Mouse (Mus musculus) granulocyte monocyte progenitor cell, adult 5-6 weeks (primary cell): Measurements from ENCODE around the gene Msi2. TPM values are rescaled to one million over a fixed set of nuclear protein-coding genes. Genes with fewer than 3 reads are reported as not detected.

Experiments used
- ATAC-seq: replicated peaks from 2 replicates; pipeline ENCODE4 v1.8.0; 2016; ENCODE audit warnings: mild to moderate bottlenecking, moderate TSS enrichment, inconsistent platforms; ENCODE audit not compliant: poor library complexity, severe bottlenecking
- total RNA-seq, 2 experiments: library from RNA; stranded (forward) in 1 of 2; stranded (reverse) in 1 of 2; fragments of 200-712, 200-1000 nt in 1 of 2; fragments of >200 nt in 1 of 2; fragmentation: Nextera tagmentation in 1 of 2; gene quantifications; 2 replicates each; pipeline ENCODE4 v1.2.3; 2014 to 2017

Gene Msi2
- total RNA-seq, 2 experiments from 2014 or later: 34.7 to 39.6 TPM

DNA sequence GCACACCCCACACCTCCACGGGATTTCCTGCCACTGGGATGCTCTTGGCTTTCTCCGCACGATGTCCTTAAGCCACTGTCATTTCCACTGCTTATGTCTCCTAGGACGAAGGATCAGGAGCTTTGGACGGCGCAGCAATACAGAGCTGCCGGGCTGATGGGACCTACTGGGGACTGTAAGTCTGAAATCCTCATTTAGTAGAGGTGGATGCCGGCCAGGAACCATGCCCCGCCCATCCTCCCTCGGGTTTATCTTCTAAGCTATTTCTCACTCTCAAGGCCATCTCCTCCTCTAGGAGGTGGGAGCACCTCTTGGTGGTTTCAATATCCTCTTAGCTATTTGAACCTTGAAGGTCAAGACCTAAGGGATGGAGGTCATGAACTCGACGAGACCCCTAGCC lies 362.3 kb downstream of the Msi2 start:
- ATAC-seq: no peak

DNA sequence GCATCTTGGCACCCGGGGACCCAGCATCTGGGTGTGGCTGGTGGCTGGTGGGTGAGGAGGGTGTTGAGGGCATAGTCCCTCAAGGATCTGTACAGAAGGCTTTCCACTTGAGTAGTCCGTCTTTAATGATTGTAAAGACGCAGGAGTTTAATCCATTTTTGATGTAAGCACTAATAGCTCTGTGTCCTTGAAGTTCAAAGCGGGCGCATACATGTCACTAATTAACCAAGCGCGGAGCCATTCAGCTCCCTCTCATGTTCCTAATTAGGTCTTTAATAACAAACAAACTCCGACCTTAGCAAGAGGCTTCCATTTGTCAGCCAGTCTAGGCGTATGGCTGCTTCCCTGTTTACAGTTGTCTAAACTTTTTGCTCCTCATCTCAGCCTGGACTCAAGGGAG lies 363.5 kb downstream of the Msi2 start:
- no peak for ATAC-seq

DNA sequence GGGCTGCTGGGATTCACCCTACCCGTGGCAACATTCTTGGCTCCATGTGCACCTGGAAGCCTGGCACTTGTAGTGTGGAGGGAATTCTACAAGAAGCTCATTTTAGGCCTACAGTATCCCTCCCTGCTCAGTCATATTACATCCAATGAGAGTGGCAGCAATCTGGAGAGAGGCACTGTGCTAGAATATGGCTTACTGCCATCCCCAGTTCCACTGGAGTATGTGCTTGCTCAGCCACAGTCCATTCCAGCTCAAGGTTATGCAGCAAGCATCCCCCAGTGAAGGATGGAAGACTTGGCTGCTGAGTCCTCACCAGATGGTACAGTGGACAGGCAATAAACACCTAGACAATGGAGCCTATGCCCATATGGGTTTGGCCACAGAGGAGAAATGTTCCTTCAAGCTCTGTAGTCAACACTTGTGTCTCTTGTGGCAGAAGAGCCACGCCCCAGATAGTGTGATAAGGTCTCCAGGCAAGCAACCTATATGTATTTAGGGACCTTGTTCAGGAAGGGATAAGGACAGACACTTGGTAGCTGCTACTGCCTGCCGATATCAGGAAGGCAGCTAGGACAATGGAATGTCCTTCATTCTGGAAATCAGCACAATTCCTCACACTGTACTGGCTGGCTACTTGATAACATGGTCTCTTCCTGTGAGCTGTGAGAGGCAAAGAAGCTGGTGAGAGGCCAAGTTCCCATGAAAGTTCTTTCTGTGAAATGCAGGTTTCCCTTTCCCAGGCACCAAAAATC lies 366.4 kb downstream of the Msi2 start:
- no peak for ATAC-seq

DNA sequence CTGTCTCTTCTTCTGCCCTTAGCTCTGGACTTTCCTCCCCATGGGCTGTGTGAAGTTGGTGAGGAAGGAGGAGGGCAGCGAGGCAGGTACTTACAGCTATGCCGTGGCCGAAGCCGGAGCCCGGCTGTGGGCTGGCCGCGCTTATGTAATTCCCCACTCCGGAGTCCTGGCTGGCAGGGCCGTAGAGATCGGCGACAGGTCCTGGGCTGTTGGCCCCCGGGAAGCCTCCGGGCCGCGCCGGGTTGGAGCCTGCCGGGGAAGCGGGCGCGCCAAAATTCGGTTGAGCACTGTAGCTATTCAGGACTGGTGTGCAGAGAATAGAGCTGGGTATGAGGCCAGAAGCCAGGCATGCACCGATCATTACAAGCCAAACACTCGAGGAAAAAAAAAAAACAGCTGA lies 369.6 kb downstream of the Msi2 start:
- no peak for ATAC-seq

DNA sequence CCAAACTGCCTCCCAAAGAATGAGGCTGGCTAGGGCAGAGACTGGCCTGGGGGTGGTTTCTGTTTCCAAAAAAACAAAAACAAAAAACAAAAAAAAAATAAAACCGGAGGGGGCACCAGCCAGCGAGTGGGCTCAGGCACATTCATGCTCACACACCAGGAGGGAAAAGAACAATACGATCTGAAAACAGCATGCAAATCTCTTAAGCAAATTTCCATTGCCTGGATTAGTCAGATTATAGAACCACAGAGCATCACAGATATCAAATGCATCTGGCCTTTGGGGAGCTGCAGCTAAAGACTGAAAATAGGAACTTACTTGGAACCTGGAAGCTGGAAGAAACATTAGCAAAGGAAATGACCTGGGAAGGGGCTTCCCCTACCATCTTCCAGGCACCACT lies 370.3 kb downstream of the Msi2 start:
- ATAC-seq: no peak

DNA sequence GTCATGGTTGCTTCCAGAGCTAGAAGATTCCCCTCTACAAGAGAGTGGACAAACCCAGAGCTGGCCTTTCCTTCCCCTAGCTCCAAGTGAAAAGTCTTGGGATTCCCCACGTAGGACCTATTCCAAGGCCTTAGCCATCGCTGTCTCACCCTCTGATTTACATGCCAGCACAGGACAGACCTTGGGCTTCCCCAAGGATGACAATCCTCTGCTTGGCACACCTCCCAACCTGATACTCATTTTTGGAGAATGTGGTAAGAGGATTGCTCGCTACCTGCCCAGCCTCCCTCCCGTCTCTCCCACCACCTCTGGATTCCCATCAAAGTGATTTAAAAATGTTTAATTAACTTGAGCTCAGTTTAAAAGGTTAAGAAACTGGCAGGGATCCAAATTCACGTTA lies 372.2 kb downstream of the Msi2 start:
- no peak for ATAC-seq

DNA sequence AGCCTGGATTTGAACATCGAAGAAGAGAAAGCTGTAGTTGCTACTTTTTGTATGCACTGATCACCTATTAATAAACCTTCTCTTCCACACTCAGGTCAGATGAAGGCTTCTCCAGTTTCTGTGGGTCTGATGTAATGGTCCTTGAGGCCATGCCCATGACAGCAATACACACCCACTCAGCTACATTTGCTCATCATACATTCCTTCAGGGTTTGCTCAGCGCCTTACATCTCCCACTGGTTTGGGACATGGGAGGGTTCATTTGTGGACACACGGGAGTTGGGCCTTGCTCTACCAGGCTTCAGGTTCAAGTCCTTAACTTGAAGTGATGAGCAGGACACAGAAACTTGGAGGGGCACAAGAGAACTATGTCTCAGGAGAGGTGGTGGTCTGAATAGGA lies 380.4 kb downstream of the Msi2 start:
- no peak for ATAC-seq

DNA sequence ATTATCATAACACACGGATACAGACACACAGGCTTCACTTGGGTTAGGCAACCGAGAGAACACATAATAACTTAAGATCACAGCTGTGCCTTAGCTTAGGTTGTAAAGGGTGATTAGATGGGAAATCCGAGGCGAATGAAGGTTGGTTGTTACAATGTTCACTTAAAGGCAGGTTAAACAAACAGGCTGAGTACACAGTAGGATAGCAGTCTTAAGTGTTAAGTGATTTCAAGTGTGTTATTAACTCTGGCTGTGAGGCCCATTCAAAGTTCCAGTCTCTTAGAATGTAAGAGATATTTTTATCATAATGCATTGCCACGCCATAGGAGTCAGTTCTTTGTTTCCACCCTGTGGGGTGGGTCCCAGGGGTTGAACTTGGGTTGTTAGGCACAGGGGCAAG lies 383.4 kb downstream of the Msi2 start:
- ATAC-seq: no peak

DNA sequence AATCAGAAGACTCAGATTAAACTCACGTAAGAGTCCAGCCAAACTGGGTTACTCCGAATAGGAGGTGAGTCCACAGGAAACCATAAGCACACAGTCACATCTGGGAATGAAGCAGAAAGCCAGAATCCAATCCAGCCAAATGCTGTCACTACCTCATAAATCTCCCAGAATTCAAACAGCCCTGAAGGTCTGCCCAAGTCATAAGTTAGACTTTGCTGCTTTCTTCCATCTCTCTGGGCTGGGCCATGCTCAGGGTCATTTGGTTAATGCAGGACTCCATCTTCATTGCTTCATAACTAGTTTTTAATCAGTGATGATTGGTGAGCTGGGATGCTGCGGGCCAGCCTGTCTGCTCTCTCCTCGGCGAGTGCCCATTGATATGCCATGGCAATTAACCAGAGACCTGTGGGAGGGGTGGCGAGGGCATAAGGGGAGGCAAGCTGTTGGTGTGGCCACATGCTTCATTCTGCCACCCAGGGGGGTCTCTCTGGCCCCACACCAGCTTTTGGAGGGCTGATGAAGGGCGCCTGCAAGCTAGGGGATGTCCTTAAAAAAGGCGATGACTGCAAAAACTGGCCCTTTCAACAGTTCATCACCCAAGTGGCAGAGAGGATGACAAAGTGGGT lies 385.9 kb downstream of the Msi2 start:
- no peak for ATAC-seq

DNA sequence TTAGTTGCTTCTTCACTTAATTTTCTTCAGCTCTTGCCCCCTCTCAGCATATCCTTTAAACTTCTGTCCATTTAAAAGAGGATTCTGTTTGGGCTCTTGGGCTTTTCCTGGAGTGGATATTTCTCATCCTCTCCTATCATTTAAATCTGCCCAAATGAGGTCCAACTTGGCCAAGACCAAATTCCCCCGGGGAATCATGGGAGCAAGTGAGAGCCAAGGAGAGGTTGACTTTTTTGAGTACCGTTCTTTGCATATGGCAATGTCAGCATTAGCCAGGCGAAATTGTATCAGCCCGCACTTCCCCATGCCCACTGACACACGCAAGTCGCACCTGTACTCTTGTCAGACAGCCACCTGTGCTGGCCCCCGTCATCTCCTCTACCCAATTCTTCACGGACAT lies 386.6 kb downstream of the Msi2 start:
- ATAC-seq: no peak

DNA sequence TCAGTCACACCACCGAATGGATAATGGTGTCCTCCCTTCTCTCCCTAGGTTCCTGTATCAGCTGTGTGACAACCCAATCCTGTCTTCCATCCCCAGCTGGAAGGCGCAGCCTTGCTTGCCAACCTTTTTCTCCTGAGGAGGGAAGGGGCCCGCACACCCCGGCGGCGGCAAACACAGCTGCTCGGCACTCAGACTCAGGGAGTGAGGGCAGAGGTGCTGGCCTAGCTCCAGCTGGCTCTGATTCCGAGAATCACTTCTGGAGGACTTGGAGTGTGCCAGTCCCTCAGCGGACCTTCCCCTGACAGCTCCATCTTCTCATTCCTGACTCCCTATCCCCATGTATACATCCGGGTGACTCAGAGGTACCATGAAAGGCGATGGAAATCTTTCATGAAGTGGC lies 387.5 kb downstream of the Msi2 start:
- no peak for ATAC-seq

DNA sequence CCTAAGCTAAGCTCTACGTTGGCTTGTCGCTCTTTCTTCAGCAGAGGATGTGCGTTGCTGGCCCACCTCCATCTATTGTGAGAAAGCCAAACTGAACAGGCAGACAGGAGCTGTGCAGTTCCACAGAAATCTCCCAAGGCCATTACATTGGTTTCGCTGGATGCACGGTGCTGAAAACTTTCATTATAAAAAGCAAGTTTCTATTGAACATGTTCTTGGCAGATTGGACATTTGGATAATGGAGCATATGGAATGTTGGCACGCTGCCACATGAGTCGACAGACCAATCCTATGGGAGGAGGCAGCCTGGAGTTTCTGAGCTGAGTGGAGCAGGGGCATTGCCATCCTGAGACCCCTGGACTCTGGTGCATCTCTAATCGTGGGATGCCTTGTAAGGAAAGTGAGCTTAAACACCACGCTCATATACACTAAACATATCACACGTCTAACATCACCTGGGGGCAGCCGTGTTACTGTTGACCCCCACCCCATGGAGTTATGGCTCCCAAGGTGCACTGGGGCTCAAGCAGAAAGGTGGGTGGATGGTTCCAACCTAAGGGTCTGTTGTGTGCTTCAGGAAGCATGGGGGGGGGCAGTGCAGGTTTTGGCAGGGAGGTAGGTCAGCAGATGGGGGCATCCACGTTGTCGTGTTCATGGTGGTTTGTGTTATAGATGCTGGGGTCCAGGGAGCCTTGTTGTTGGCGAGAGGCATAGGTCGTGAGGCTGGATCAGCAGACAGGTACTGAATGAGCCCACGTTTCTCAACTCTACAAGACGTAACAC lies 389.3 kb downstream of the Msi2 start:
- ATAC-seq: no peak

DNA sequence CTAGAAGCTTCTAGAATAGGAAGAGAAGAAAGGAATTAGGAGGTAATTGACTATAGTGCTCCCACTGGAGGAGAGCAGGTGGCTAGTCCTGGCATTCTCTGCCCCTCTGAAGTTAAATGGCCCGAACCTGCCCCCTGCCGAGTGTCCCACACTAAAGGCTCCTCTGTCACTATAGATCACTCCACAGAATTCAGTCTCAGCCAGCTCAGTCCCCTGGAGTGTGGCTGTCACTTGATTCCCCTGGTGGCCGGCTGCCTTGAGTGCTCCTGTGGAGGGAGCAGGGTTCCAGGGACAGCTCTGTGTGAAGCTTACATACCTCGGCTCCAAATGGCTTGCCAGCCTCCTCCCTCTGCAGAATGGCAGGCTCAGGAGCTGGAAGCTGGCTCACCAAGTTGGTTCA lies 391.3 kb downstream of the Msi2 start:
- ATAC-seq: no peak

DNA sequence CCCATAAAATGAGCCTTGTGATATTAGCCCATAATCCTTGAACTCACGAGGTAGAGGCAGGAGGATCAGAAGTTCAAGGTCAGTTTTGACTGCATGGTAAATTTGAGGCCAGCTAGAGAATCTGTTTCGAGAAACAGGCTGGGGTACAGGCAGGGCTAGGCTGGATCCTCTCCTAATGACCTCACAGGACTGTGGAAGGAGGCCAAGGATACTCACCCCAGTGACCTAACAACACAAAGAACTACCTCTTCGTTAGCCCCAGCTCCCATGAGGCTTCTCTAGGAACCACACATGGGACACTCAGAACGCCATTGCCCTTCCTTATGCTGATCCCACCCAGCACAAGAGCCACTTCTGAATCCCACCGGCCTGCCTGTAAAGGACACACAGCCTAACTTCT lies 399.5 kb downstream of the Msi2 start:
- no peak for ATAC-seq

DNA sequence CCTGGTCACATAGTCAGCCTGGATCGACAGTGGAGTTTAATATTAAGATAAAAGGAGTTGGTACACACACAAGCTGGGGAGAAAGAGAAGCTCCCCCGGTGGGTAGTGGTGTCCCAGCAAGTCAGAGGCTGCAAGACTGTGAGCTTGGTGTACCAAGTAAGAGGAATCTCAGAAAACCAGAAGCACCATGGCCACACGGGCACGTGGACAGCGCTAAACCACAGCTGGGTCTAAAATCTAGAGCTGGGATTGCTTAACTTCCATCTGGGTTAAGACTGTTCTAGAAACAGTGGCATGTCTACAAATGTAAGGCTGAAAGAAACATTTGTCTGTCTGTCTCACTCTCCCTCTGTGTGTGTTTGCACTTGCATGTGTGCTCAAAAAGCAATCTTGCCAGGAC lies 402.9 kb downstream of the Msi2 start:
- peak; percentile 78 for ATAC-seq

DNA sequence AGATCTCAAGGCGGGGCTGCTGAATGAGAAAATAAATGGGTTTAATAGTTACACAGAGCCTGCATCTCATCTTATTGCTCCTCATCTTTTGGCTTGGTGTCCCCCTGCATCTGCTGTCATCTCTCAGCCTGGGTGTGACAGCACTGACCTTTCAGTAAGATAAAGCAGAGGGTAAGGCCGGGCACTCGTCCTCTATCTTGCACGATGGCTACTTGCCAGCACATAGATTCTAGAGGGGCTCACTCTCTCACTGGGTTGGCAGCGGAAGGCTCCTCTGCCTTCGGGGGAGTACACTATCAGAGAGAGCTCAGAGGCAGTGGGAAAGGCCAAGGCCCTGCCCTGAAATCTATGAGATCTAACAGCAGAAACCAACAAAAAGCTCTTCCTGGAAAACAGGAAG lies 403.8 kb downstream of the Msi2 start:
- no peak for ATAC-seq

DNA sequence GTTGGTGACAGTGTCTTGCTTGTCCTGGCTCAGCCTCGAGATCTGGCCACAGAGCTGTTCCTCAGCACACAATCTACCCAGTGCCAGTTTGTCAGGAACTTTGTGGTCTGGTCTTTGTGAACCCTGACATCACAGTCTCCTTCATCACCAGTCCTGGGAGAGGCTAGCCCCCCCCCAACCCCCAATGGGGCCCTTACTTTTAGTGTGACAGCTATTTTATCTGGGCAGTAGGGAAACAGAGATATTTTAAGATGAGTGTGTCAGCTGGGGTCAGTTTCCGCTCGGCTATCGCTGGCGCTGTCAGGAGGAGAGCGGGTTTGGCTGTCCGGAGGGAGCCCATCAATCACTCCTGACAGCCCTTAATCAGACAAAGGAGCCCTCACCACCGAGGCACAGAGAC lies 404.8 kb downstream of the Msi2 start:
- no peak for ATAC-seq

DNA sequence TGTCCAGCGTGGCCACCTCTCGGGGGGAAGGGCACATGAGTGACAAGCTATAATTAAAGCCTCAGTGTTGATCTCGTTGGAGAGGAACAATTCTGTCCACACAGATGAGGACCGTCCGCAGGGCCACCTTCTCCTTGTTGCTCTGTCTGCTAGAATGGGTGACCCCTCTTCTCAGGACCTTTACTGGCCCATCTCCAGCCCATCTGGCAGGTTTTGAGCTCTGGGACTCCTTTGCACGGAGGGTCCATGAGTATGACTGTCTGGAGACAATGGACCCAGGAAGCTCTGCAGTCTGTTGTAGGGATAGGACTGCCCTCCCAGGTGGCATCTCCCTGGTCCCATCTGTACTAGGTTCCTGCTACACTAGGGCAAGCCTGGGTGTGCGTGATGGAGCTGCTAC lies 406.7 kb downstream of the Msi2 start:
- ATAC-seq: no peak

DNA sequence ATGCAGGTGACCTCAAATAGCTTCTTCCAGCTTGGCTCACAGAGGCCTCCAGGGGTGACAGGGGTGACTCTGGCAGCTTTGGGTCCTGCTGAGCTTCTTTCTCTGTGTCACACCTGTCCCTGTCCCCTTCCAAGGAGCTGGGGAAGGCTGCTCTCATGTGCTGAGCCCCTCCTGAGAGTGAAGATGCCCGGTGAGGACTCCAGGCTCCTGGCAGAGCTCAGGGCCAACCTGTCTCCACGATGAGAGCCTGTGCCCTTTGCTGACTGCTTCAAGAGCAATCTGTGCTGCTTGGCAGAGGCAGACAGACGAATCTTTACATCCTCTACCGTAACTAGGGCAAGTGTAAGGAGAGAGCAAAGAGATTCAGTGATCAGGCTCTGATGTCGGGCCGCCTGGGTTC lies 407.5 kb downstream of the Msi2 start:
- ATAC-seq: no peak

DNA sequence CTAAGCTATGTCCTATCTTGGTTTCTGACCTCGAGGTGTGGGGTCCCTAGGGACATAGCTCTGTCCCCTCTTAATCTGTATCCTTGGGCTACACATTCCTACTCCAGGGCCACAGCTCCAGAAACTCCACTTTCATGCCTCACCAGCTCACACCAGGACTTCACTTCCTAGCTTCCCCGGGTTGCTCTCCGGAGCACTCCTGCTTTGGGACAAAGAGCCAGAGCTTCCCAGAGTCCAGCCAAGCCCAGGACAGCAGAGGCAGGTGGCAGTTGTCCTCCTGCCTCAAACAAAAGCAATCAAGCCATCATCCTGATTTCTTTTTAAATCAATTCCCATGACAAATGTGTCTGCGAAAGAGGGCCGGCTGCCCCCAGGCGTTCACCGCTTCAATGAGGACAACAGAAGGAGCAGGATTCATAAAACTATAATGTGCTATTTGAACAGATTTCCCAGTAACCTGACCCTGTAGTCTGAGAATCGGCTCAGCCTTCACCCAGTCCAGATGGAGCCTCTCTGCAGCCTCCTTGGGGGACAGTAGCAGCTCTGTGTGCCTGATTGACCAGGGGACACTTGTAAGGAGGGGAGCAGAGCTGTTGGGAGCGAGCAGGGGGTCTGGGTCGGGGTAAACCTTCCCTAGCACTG lies 409.1 kb downstream of the Msi2 start:
- ATAC-seq: no peak
